Mouse (Mus musculus) forebrain, embryonic 15.5 days (tissue): ENCODE measurements around the gene Brinp2. TPM values are rescaled to one million over a fixed set of nuclear protein-coding genes. Genes with fewer than 3 reads are reported as not detected.

ENCODE experiments used
- ATAC-seq: fragments of 200-750 bp; cut with Nextera tagmentation; replicated peaks from 2 replicates; pipeline ENCODE4 v1.8.0; 2017; ENCODE audit warnings: mild to moderate bottlenecking, moderate TSS enrichment, moderate library complexity
- H3K27ac ChIP-seq: fragments of 300-500 bp; sonication (generic); replicated peaks from 2 replicates; pipeline ENCODE4 v1.5.1; 2015; ENCODE audit warnings: mild to moderate bottlenecking, inconsistent platforms
- H3K27me3 ChIP-seq: fragments of 300-500 bp; sonication (generic); 2 replicates; pipeline ENCODE4 v1.6.1; 2015; ENCODE audit warnings: inconsistent platforms
- H3K36me3 ChIP-seq: fragments of 300-500 bp; sonication (generic); 2 replicates; pipeline ENCODE4 v1.6.1; 2015; ENCODE audit warnings: mild to moderate bottlenecking, inconsistent platforms
- H3K4me1 ChIP-seq: fragments of 300-500 bp; sonication (generic); 2 replicates; pipeline ENCODE4 v1.6.1; 2015; ENCODE audit warnings: inconsistent platforms
- H3K4me2 ChIP-seq: fragments of 300-500 bp; sonication (generic); replicated peaks from 2 replicates; pipeline ENCODE4 v1.6.1; 2015; ENCODE audit warnings: mild to moderate bottlenecking, inconsistent platforms
- H3K4me3 ChIP-seq: fragments of 300-500 bp; sonication (generic); 2 replicates; pipeline ENCODE4 v1.5.1; 2015; ENCODE audit warnings: mild to moderate bottlenecking, inconsistent platforms
- H3K9ac ChIP-seq: fragments of 300-500 bp; sonication (generic); replicated peaks from 2 replicates; pipeline ENCODE4 v1.6.1; 2015; ENCODE audit warnings: mild to moderate bottlenecking, inconsistent platforms
- H3K9me3 ChIP-seq: fragments of 300-500 bp; sonication (generic); 2 replicates; pipeline ENCODE4 v1.6.1; 2016; ENCODE audit warnings: inconsistent platforms
- WGBS: fragments of 180-500 bp; shearing (Covaris S2); methylation state at CpG from one replicate; pipeline ENCODE4 v1.1.7; 2015; ENCODE audit warnings: mixed read lengths; 5-methylcytosine and 5-hydroxymethylcytosine counted together
- polyA plus RNA-seq: library from polyadenylated mRNA; unstranded; fragments of >200 nt; fragmentation: Nextera tagmentation; extraction: Ambion mirVana; gene quantifications from 2 replicates; pipeline ENCODE4 v1.2.1, GENCODE M21; 2015

Brinp2 gene
- 42.0 and 43.9 TPM in 2 replicates for polyA plus RNA-seq

DNA sequence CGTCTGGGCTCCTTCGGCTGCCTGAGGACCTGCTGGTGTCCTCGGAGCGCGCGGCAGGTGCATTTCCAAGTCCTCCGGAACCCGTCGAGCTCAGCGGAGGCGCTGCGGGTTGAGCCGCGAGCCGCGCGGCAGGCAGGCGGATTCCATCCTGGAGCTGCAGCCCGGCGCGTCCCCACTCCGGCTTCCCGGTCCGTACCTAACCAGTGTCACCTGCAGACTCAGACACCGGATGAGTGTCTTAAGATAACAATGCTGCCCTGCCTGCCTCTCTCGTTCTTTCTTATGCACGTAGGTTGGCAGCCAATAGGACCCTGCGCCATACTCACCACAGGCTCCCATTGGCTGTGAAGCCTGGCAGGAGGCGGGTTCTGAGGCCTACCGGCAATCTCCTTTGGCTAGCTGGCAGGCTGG lies at the start of gene Brinp2:
Gene Brinp2 (minus strand): TSS at position 276 of the 411 bp plus-strand sequence.
- H3K36me3 ChIP-seq: no peaks in the 10 kb centered on the region
- peak within 1 kb of the TSS; percentile 80 for H3K4me2 ChIP-seq
- WGBS: 0% methylated on average over 30 of the region's 30 CpGs
- H3K4me3 ChIP-seq: peak within 1 kb of the TSS; percentile 65
- ATAC-seq: peak; percentile 99
- H3K27me3 ChIP-seq: no peaks in the 10 kb centered on the region
- H3K4me1 ChIP-seq: peaks cover 41% of the 10 kb centered on the region
- no peaks in the 10 kb centered on the region for H3K9me3 ChIP-seq
- peak within 1 kb of the TSS; percentile 74 for H3K27ac ChIP-seq
- peak within 1 kb of the TSS; percentile 60 for H3K9ac ChIP-seq

DNA sequence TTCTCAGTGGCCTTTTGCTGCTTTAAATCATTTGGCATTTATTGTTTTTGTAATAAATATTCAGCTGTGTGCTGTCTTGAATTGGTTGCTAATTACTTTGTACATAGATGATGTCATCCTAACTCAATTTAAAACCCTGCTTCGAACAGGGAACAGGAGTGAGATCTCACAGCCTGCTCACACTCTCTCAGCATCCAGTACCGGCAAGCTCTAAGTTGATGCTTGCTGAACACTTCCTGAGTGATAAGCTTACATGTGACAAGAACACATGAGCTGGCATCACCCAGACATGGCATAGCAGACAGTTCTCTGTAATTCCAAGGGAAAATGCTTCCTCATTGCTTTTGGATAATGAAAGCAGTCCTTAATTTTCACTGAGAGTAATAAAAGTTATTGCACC lies 44.8 kb upstream of the Brinp2 start:
- WGBS: 26% methylated on average over 2 of the region's 2 CpGs
- H3K4me1 ChIP-seq: peaks cover 29% of the 10 kb centered on the region
- no peak overlapping the region for H3K4me3 ChIP-seq
- H3K4me2 ChIP-seq: no peak overlapping the region
- no peaks in the 10 kb centered on the region for H3K36me3 ChIP-seq
- H3K27ac ChIP-seq: peak overlapping the region; percentile 52
- peak; percentile 84 for ATAC-seq
- H3K9ac ChIP-seq: no peak overlapping the region
- no peaks in the 10 kb centered on the region for H3K9me3 ChIP-seq
- no peaks in the 10 kb centered on the region for H3K27me3 ChIP-seq

DNA sequence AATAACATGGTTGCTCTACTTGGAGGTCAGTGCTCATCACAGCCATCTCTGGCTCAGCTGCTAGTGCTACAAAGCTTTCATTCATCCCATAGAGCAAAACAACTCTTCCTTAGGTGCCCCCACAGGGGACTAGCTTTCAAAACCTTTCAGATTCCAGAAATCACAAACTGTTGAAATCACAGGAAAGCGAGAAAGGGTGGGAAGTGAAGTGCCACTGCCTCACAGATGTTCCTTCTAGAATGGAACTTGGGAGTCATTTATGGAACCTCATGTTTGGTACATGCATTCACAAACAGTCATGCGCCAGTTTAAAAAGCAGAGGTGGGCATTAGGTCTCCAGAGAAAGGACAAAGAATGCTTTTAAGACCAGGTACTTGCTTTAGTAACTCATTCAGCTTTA lies 40.9 kb upstream of the Brinp2 start:
- Histone ChIP-seq H3K27me3 (no peaks in the 10 kb centered on the region), H3K4me1 (peaks cover 24% of the 10 kb centered on the region), H3K4me2 (no peak overlapping the region), H3K27ac (no peak overlapping the region), H3K9ac (no peak overlapping the region), H3K36me3 (no peaks in the 10 kb centered on the region), H3K4me3 (no peak overlapping the region), H3K9me3 (no peaks in the 10 kb centered on the region)
- ATAC-seq: no peak
- 89% methylated on average over 2 of the region's 2 CpGs for WGBS

DNA sequence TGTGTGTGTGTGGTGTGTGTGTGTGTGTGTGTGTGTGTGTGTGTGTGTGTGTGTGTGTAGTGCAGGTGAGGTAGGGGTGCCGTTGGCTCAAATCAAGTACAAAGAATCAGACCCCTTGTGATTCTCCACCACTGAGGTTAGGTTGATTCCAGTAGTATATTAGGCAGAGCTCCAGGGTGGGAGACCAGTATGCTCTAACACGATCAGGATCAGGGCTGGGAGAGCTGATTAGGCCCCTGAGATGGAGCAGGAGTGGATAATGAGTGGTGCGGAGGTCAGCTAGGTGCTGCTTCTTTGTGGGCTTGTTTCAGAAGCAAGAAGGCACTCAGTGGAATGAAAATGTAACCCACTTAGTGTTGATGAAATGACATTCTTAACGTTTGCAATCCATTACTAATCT lies 34.6 kb upstream of the Brinp2 start:
- peak overlapping the region; percentile 57 for H3K27ac ChIP-seq
- H3K4me1 ChIP-seq: peaks cover 18% of the 10 kb centered on the region
- no peak overlapping the region for H3K4me3 ChIP-seq
- no peak for ATAC-seq
- 66% methylated on average over 4 of the region's 4 CpGs for WGBS
- H3K9ac ChIP-seq: no peak overlapping the region
- H3K36me3 ChIP-seq: peaks cover 9% of the 10 kb centered on the region; the same call in 1 of the 2 replicates
- no peak overlapping the region for H3K4me2 ChIP-seq
- no peaks in the 10 kb centered on the region for H3K9me3 ChIP-seq
- H3K27me3 ChIP-seq: no peaks in the 10 kb centered on the region

DNA sequence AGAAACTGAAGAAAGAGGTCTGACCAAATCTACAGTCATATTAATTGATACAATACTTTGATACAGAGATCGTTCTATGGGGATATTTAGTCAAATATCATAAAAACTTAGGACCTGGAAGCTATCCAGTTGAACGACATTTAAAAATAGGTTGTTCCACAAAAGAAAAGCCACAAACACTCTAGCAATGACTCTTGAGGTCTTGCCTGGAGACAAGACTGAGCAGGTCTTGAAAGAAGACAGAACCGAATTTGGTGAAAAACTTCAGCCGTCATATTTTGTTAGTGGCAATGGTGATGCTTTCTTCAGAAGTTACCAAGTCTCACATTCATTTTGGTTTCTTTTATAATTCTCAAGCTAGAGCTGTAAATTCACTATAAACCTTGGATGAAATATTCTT lies 32.9 kb upstream of the Brinp2 start:
- Histone ChIP-seq H3K4me3 (no peak overlapping the region), H3K4me1 (peaks cover 15% of the 10 kb centered on the region)
- 95% methylated on average over 4 of the region's 4 CpGs for WGBS

DNA sequence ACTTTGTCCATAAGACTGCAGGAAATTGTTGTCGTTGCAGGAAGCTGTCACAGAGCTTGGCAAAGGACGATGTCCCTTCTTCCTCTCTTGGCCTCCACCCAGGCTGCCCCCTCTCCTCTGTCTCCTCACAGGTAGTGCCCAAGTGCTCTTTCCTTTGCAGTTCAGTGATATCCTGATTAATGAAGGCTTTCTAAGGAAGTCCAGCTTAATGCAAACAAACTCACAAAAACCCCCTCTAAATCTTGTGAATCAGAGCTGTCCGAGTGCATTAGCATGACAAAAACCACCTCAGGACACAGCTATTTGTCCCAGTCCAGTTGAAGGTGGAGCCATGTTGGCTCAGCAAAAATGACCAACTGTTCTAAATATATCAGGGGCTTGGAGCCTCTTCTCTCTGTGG lies 30.7 kb upstream of the Brinp2 start:
- Histone ChIP-seq H3K4me2 (no peak overlapping the region), H3K4me1 (peaks cover 13% of the 10 kb centered on the region; the same call in 1 of the 2 replicates), H3K4me3 (no peak overlapping the region), H3K9me3 (no peaks in the 10 kb centered on the region), H3K27me3 (no peaks in the 10 kb centered on the region), H3K27ac (no peak overlapping the region), H3K9ac (no peak overlapping the region), H3K36me3 (peaks cover 15% of the 10 kb centered on the region; the same call in 1 of the 2 replicates)
- ATAC-seq: no peak
- WGBS: 14% methylated on average over 3 of the region's 3 CpGs

More for the DNA sequence above, 32.9 kb upstream of the Brinp2 start:
- H3K27ac ChIP-seq: no peak overlapping the region
- no peak overlapping the region for H3K4me2 ChIP-seq
- no peaks in the 10 kb centered on the region for H3K9me3 ChIP-seq
- ATAC-seq: no peak
- no peaks in the 10 kb centered on the region for H3K27me3 ChIP-seq
- no peak overlapping the region for H3K9ac ChIP-seq
- peaks cover 12% of the 10 kb centered on the region; the same call in 1 of the 2 replicates for H3K36me3 ChIP-seq

DNA sequence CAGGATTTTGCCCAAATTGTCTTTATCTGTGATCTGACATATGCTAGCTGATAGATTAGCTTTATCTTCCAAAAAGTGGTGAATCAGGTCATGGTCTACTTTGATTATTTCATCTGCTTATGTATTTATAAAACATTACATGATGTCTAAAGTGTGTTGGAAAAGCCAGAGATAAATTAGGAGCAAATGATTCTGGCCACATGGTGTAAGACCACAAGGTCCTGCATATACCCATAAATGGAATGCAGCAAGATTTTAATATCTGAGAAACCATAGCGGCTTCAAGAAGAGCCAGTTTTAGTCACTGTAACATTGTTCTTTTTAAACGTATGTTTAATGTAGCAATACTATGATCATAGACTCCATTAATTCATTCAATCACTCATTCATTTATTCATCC lies 29.2 kb upstream of the Brinp2 start:
- WGBS: 97% methylated on average over 2 of the region's 2 CpGs
- no peaks in the 10 kb centered on the region for H3K9me3 ChIP-seq
- H3K4me1 ChIP-seq: peaks cover 8% of the 10 kb centered on the region; the same call in 1 of the 2 replicates
- peaks cover 15% of the 10 kb centered on the region; the same call in 1 of the 2 replicates for H3K36me3 ChIP-seq
- no peak for ATAC-seq
- no peak overlapping the region for H3K4me2 ChIP-seq
- H3K27ac ChIP-seq: no peak overlapping the region
- no peaks in the 10 kb centered on the region for H3K27me3 ChIP-seq
- H3K9ac ChIP-seq: no peak overlapping the region
- H3K4me3 ChIP-seq: no peak overlapping the region

DNA sequence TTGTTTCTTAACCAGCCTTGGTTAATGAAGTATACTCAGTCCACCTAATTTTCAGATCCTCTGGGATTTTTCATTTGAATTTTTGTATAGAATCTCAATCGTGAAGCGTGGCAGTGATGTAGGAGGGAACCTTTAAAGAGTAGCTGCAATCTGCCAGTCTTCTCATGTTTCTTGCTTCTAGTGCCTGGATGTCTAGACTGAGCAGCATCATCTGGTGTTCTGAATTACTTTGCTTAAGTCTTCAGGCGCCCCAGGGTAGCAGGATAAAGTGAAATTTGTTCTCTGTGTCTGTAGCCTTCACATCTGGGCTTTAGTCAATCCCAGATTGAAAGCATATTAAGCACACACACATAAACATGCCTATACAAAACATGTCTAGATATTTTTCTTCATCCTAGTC lies 27.1 kb upstream of the Brinp2 start:
- ATAC-seq: no peak
- H3K27ac ChIP-seq: no peak overlapping the region
- no peak overlapping the region for H3K9ac ChIP-seq
- no peaks in the 10 kb centered on the region for H3K9me3 ChIP-seq
- peaks cover 18% of the 10 kb centered on the region; the same call in 1 of the 2 replicates for H3K36me3 ChIP-seq
- H3K4me1 ChIP-seq: peaks cover 8% of the 10 kb centered on the region; the same call in 1 of the 2 replicates
- 88% methylated on average over 3 of the region's 3 CpGs for WGBS
- no peaks in the 10 kb centered on the region for H3K27me3 ChIP-seq
- no peak overlapping the region for H3K4me3 ChIP-seq
- no peak overlapping the region for H3K4me2 ChIP-seq

DNA sequence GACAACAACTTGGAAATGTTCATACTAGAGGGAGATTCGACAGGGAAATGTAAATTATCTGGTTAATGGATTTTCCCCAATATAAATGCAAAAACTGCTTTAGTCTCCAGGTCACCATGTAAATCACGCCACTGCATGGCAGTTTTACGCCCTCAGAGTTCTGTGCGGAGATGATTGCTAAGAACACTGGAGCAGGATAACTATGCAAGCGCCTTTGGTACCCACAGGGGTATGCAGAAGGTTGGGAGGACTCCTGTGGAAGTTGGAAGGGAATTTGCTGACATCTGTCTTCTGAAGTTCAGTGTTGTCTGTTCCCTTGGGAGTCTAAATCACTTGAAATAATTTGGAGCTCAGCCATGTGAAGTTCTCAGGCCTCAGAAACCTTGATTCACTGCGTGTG lies 26.2 kb upstream of the Brinp2 start:
- Histone ChIP-seq H3K27me3 (no peaks in the 10 kb centered on the region), H3K27ac (no peak overlapping the region), H3K9me3 (no peaks in the 10 kb centered on the region), H3K4me3 (no peak overlapping the region), H3K4me2 (no peak overlapping the region), H3K4me1 (peaks cover 11% of the 10 kb centered on the region; the same call in 1 of the 2 replicates), H3K36me3 (peaks cover 14% of the 10 kb centered on the region; the same call in 1 of the 2 replicates), H3K9ac (no peak overlapping the region)
- ATAC-seq: no peak
- 88% methylated on average over 6 of the region's 6 CpGs for WGBS

DNA sequence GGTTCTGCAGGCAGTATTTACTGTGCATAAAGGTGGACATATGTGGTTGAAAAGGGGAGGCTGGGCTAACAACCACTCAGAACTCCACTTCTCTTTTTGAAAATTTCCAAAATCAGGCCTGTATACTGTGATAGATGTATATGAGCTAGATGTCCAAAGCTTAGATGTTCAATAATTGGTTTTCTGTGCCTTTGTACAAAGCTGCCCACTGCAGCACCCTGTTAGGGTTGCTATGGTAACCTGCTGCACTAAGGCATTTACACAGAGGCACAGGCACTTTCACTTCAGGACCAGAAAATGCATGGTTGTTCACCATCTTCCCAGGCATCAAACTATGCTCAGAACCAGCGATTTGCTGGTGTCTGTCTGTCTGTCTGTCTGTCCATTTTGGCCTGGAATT lies 8.3 kb upstream of the Brinp2 start:
- Histone ChIP-seq H3K27me3 (no peaks in the 10 kb centered on the region), H3K4me1 (peaks cover 39% of the 10 kb centered on the region), H3K4me3 (peak overlapping the region; percentile 84), H3K4me2 (peak overlapping the region; percentile 79), H3K9ac (peak overlapping the region; percentile 99; the same call in 1 of the 2 replicates), H3K9me3 (no peaks in the 10 kb centered on the region), H3K36me3 (no peaks in the 10 kb centered on the region), H3K27ac (peak overlapping the region; percentile 97; the same call in 1 of the 2 replicates)
- WGBS: 2% methylated on average over 1 of the region's 1 CpGs
- peak; percentile 70 for ATAC-seq

DNA sequence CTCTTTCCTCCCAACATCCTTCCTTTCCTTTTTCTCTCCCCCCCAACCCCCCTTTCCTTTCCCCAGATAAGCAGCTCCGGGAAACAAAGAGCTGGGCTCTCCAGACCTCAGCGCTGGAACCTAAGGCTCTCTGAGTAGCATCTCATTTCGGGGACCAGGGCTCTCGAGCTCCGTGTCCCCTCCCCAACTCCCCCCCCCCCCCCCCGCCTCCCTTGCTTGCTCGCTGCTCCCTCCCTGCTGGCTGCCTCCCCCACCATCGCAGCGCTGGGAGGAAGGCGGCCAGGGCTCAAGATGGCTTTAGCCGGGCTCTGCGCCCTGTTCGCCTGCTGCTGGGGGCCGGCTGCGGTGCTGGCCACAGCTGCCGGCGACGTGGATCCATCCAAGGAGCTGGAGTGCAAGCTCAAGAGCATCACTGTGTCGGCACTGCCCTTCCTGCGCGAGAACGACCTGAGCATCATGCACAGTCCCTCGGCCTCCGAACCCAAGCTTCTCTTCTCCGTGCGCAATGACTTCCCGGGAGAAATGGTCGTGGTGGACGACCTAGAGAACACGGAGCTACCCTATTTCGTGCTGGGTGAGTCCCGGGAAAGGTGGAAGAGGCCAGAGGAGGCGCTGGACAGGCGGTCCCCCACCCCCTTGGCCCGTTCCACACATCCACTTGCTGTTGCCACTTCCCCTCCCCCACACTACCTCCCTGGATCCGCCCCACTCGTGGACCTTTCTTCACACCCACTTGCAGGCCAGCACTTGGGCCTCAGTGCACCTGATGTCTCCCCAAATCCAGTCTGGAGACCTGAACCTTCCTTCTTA lies 6.4 kb upstream of the Brinp2 start:
- ATAC-seq: peak; percentile 84
- peak overlapping the region; percentile 79 for H3K4me2 ChIP-seq
- no peaks in the 10 kb centered on the region for H3K36me3 ChIP-seq
- peaks cover 39% of the 10 kb centered on the region for H3K4me1 ChIP-seq
- peak overlapping the region; percentile 99 for H3K9ac ChIP-seq
- WGBS: under 1% methylated on average over 36 of the region's 37 CpGs
- H3K27ac ChIP-seq: peak overlapping the region; percentile 97
- H3K4me3 ChIP-seq: peak overlapping the region; percentile 84
- no peaks in the 10 kb centered on the region for H3K27me3 ChIP-seq
- H3K9me3 ChIP-seq: no peaks in the 10 kb centered on the region

DNA sequence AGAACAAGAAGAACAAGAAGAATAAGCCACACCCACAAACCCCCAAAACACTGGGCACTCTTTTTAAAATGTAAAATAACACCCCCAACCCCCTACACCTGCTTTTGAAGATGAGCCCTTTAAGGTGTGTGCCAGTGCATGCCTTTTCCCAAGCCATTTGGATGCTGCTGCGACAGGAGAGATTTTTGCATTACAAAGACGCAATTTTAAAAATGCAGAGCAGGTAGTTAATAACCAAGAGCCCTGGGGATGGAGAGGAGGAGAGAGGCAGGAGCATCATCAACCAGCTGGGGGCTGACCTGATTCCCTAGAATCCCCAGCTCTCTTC lies 5.8 kb upstream of the Brinp2 start, which contains the start of gene Astn1:
Gene Astn1 (plus strand): TSS at position 310 of the 328 bp plus-strand sequence.
- Histone ChIP-seq H3K36me3 (no peaks in the 10 kb centered on the region), H3K9me3 (no peaks in the 10 kb centered on the region), H3K4me1 (peaks cover 42% of the 10 kb centered on the region), H3K27me3 (no peaks in the 10 kb centered on the region), H3K4me2 (peak within 1 kb of the TSS; percentile 79), H3K4me3 (peak within 1 kb of the TSS; percentile 84), H3K9ac (peak within 1 kb of the TSS; percentile 99), H3K27ac (peak within 1 kb of the TSS; percentile 97)
- ATAC-seq: no peak
- WGBS: 2% methylated on average over 2 of the region's 2 CpGs
